Mouse (Mus musculus): ENCODE data around the gene Tlr2.
"Not testable (repeated sequence)": the region's sequence is repeated elsewhere in the genome, so short reads cannot be mapped to it uniquely, and the experiment has no call there.

GRCm38 (mm10) chr3:83871559-83871958 lies 30.0 kb upstream of the Tlr2 start:
- not testable (repeated sequence) for TF ChIP-seq POLR2A (IDR thresholded peaks at IDR 0.05; ENCODE audit: low read depth, low read length); CTCF (IDR thresholded peaks at IDR 0.05; ENCODE audit: extremely low read depth, insufficient read depth, insufficient read length, insufficient replicate concordance)

All from spleen, adult 2 months (tissue).